Mouse (Mus musculus) limb, embryonic 13.5 days (tissue): ENCODE measurements around the gene Tnfrsf11a. TPM values are rescaled to one million over a fixed set of nuclear protein-coding genes. Genes with fewer than 3 reads are reported as not detected.

Experiments used
- ATAC-seq: fragments of 200-750 bp; cut with Nextera tagmentation; 2 replicates; pipeline ENCODE4 v1.8.0; 2017; ENCODE audit warnings: low read depth, moderate number of reproducible peaks, moderate TSS enrichment; ENCODE audit not compliant: low FRiP score
- H3K27ac ChIP-seq: fragments of 300-500 bp; sonication (generic); 2 replicates; pipeline ENCODE4 v1.5.1; 2015; ENCODE audit warnings: inconsistent platforms, mild to moderate bottlenecking, moderate library complexity
- H3K27me3 ChIP-seq: fragments of 300-500 bp; sonication (generic); 2 replicates; pipeline ENCODE4 v1.6.1; 2015; ENCODE audit warnings: mild to moderate bottlenecking, inconsistent platforms
- H3K36me3 ChIP-seq: fragments of 300-500 bp; sonication (generic); 2 replicates; pipeline ENCODE4 v1.6.1; 2015; ENCODE audit warnings: inconsistent platforms, mild to moderate bottlenecking, moderate library complexity
- H3K4me1 ChIP-seq: fragments of 300-500 bp; sonication (generic); 2 replicates; pipeline ENCODE4 v1.6.1; 2015; ENCODE audit warnings: inconsistent platforms
- H3K4me2 ChIP-seq: fragments of 300-500 bp; sonication (generic); replicated peaks from 2 replicates; pipeline ENCODE4 v1.6.1; 2015; ENCODE audit warnings: inconsistent platforms, mild to moderate bottlenecking, moderate library complexity
- H3K4me3 ChIP-seq: fragments of 300-500 bp; sonication (generic); 2 replicates; pipeline ENCODE4 v1.5.1; 2015; ENCODE audit warnings: moderate library complexity, mild to moderate bottlenecking, inconsistent platforms
- H3K9ac ChIP-seq: fragments of 300-500 bp; sonication (generic); 2 replicates; pipeline ENCODE4 v1.6.1; 2015; ENCODE audit warnings: mild to moderate bottlenecking, inconsistent platforms
- H3K9me3 ChIP-seq: fragments of 300-500 bp; sonication (generic); 2 replicates; pipeline ENCODE4 v1.6.1; 2016; ENCODE audit warnings: inconsistent platforms
- WGBS: fragments of 180-500 bp; shearing (Covaris S2); methylation state at CpG from one replicate; pipeline ENCODE4 v1.1.7; 2015; 5-methylcytosine and 5-hydroxymethylcytosine counted together
- polyA plus RNA-seq: library from polyadenylated mRNA; unstranded; fragments of >200 nt; fragmentation: Nextera tagmentation; extraction: Ambion mirVana; gene quantifications from 2 replicates; pipeline ENCODE4 v1.2.1, GENCODE M21; 2015

The Tnfrsf11a gene
- polyA plus RNA-seq, 1 experiment from 2014 or later: 0.98 TPM

DNA sequence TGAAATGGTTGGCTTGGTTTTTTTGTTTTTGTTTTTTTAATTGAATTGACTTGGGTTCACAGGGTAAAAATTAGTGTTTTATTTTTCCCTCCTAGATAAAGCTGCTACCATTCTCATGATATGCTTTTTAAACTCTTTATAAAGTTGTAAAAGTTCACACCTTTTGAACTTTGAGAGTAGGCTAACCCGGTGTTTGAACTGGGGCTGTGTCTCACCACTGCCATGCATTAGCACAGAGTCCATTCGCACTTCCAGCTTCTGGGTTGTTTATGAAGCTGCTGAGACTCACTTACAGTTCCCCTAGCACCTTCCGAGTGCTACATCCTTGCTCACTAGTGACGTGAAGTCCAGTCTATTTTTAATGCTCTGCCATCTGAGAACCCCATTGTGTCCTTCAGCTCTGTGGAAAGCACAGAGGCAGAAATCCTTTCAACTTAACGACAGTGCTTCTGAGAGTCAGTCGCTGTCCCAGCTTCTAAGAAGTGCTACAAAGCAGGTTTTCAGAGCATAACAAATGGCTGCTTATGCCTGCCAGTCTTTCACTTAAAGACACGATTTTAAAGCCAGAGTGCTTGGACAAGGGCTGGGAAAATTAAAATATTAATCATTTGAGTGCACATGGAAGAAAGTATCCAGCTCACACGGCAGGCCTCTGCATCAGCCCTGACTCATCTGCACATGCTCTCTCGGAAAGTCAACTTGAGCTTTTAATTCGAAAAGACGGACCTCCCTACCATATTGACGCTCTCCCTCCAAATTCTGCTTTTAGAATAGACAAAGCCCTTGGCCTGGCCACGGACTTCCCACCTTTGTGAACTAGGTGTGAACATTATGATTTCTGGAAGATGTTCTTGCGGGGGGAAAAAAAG lies 34.1 kb downstream of the Tnfrsf11a start:
- no peak for ATAC-seq
- peaks cover 28% of the 10 kb centered on the region for H3K4me1 ChIP-seq
- H3K4me3 ChIP-seq: no peak overlapping the region
- H3K9me3 ChIP-seq: no peaks in the 10 kb centered on the region
- no peak overlapping the region for H3K9ac ChIP-seq
- H3K27ac ChIP-seq: no peak overlapping the region
- H3K36me3 ChIP-seq: no peaks in the 10 kb centered on the region
- WGBS: 55% methylated on average over 14 of the region's 14 CpGs
- no peaks in the 10 kb centered on the region for H3K27me3 ChIP-seq
- H3K4me2 ChIP-seq: no peak overlapping the region

DNA sequence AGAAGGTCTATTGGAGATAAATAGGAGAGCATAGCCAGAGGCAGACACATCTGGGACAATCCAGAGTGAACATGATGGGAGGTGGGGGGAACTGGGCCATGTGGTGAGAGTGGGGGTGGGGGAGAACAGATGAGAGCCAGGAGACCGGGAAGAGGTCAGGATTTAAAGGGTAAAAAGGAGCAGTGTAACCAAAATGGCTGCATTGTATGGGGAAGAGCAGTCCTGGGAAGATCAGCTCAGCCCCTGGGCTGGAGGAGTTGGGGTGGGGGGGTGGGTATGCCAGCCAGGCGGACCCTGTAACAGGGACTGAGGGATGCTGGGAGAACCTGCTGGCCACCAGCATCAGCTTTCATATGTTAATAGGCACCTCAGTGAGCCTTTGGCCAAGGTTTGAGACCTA lies 34.8 kb downstream of the Tnfrsf11a start:
- WGBS: 59% methylated on average over 2 of the region's 2 CpGs
- H3K9me3 ChIP-seq: no peaks in the 10 kb centered on the region

DNA sequence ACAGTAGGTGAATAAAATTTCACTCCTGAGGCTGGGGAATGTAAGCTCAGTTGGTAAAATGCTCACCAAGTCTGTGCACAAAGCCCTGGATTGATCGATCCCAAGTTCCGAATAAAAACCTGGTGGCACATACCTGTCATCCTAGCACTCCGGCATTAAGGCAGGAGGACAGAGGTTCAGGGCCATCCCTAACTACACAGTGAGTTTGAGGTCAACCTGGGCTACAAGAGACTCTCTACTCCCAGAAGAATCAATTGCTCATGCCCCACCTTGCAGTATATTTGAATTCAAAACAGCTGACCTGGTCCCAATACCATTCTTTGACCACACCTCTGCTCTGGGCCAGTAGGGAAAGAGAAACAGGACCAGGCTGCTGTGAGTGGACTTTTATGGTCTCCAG lies 35.2 kb downstream of the Tnfrsf11a start:
- Histone ChIP-seq H3K27me3 (no peaks in the 10 kb centered on the region), H3K36me3 (no peaks in the 10 kb centered on the region), H3K9me3 (no peaks in the 10 kb centered on the region), H3K4me1 (peaks cover 31% of the 10 kb centered on the region), H3K27ac (no peak overlapping the region), H3K9ac (no peak overlapping the region), H3K4me2 (no peak overlapping the region), H3K4me3 (no peak overlapping the region)
- ATAC-seq: no peak
- 92% methylated on average over 3 of the region's 3 CpGs for WGBS

More for the DNA sequence above, 34.8 kb downstream of the Tnfrsf11a start:
- no peaks in the 10 kb centered on the region for H3K36me3 ChIP-seq
- no peaks in the 10 kb centered on the region for H3K27me3 ChIP-seq
- peaks cover 31% of the 10 kb centered on the region for H3K4me1 ChIP-seq
- no peak overlapping the region for H3K27ac ChIP-seq
- H3K4me3 ChIP-seq: no peak overlapping the region
- H3K4me2 ChIP-seq: no peak overlapping the region
- H3K9ac ChIP-seq: no peak overlapping the region
- no peak for ATAC-seq

DNA sequence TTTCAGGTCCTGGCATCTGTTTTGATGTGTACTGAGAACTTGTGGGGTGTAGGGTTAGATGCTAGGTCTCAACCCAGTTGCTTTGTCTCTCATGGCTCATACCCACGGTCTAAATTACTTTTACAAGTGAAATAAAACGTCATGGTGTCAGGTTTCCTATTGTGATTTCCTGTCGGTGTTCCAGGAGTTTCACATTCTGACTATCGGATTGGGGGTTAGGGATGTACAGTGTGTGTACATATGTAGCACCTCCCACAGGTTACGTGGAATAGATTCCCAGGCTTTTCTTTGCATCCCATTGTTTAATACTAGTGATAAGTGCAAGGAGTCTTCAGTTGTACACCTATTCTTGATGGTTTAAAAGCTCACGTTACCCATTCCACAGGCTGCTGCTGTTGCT lies 38.5 kb downstream of the Tnfrsf11a start:
- Histone ChIP-seq H3K27ac (no peak overlapping the region), H3K9me3 (no peaks in the 10 kb centered on the region), H3K36me3 (no peaks in the 10 kb centered on the region), H3K4me1 (peaks cover 20% of the 10 kb centered on the region), H3K27me3 (no peaks in the 10 kb centered on the region), H3K9ac (no peak overlapping the region), H3K4me2 (peak overlapping the region; percentile 19; the same call in 1 of the 2 replicates), H3K4me3 (no peak overlapping the region)
- ATAC-seq: peak; percentile 64; the same call in 1 of the 2 replicates
- 19% methylated on average over 6 of the region's 6 CpGs for WGBS

DNA sequence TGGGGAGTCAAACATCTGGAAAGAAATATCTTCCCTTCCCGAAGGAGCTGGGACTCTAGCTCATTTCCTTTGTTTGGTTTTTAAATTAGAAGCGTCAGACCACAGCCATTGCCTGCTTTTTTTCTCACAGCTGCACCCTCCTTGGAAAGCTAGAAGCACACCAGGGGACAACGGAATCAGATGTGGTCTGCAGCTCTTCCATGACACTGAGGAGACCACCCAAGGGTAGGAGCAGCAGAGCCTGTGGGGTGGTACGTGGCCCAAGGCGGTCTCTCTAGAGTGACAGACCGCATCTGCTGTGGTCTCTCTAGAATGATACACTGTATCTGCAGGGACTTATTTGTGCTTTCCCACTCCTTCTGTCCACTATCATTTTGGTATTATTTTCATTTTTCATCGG lies 39.2 kb downstream of the Tnfrsf11a start:
- no peaks in the 10 kb centered on the region for H3K36me3 ChIP-seq
- ATAC-seq: no peak
- H3K27me3 ChIP-seq: no peaks in the 10 kb centered on the region
- no peak overlapping the region for H3K27ac ChIP-seq
- no peaks in the 10 kb centered on the region for H3K9me3 ChIP-seq
- H3K4me3 ChIP-seq: no peak overlapping the region
- H3K9ac ChIP-seq: no peak overlapping the region
- peaks cover 16% of the 10 kb centered on the region for H3K4me1 ChIP-seq
- no peak overlapping the region for H3K4me2 ChIP-seq
- 57% methylated on average over 7 of the region's 7 CpGs for WGBS

DNA sequence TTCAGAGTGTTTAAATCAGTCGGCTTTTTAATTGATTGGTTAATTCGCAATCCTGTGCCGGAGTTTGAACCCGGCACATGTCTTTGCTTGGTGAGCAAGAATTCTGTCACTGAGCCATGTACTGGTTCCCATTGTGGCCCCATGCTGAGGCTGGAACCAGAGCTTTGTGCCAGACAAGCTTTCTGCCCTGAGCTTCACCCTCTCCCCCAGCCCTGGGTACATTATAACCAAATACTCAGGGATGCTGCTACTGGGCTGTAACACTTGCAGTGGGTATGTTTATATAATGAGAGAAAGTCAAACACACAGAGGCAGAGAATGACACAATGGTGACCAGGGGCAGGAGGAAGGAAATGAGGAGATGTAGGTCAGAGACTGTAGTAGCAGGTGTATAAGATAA lies 43.8 kb downstream of the Tnfrsf11a start:
- Histone ChIP-seq H3K9me3 (no peaks in the 10 kb centered on the region), H3K27ac (no peak overlapping the region), H3K4me2 (no peak overlapping the region), H3K27me3 (no peaks in the 10 kb centered on the region), H3K4me1 (peaks cover 4% of the 10 kb centered on the region), H3K4me3 (no peak overlapping the region), H3K9ac (no peak overlapping the region), H3K36me3 (no peaks in the 10 kb centered on the region)
- 97% methylated on average over 4 of the region's 4 CpGs for WGBS
- no peak for ATAC-seq

DNA sequence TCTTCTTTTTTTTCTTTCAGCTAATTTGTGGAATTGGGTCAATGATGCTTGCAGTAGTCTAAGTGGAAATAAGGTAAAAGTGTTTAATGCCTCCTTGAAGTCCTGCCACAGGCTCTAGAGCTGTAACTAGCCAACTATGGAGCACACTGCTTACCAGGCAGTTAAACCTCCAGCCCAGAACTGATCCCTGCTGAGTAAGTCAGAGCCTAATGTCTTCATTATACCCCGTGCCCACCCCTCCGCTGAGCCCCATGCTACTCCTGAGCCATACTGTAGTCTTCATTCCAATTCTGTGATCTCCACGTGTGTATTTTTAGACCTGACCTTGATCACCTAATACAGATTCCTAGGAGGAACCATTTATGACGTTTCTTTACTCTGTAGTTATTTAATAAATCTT lies 44.5 kb downstream of the Tnfrsf11a start:
- no peak overlapping the region for H3K4me3 ChIP-seq
- H3K9me3 ChIP-seq: no peaks in the 10 kb centered on the region
- 76% methylated on average over 4 of the region's 4 CpGs for WGBS
- no peaks in the 10 kb centered on the region for H3K4me1 ChIP-seq
- no peak for ATAC-seq
- no peak overlapping the region for H3K9ac ChIP-seq
- H3K4me2 ChIP-seq: no peak overlapping the region
- H3K27me3 ChIP-seq: no peaks in the 10 kb centered on the region
- no peak overlapping the region for H3K27ac ChIP-seq
- no peaks in the 10 kb centered on the region for H3K36me3 ChIP-seq

DNA sequence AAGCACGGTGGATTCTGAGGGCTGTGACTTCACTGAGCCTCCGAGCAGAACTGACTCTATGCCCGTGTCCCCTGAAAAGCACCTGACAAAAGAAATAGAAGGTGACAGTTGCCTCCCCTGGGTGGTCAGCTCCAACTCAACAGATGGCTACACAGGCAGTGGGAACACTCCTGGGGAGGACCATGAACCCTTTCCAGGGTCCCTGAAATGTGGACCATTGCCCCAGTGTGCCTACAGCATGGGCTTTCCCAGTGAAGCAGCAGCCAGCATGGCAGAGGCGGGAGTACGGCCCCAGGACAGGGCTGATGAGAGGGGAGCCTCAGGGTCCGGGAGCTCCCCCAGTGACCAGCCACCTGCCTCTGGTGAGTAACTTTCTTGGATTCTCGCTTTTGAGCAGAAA lies 46.9 kb downstream of the Tnfrsf11a start:
- H3K4me2 ChIP-seq: no peak overlapping the region
- 83% methylated on average over 7 of the region's 7 CpGs for WGBS
- no peak overlapping the region for H3K27ac ChIP-seq
- no peak overlapping the region for H3K9ac ChIP-seq
- H3K27me3 ChIP-seq: no peaks in the 10 kb centered on the region
- no peak overlapping the region for H3K4me3 ChIP-seq
- ATAC-seq: no peak
- no peaks in the 10 kb centered on the region for H3K36me3 ChIP-seq
- H3K9me3 ChIP-seq: no peaks in the 10 kb centered on the region
- H3K4me1 ChIP-seq: no peaks in the 10 kb centered on the region

DNA sequence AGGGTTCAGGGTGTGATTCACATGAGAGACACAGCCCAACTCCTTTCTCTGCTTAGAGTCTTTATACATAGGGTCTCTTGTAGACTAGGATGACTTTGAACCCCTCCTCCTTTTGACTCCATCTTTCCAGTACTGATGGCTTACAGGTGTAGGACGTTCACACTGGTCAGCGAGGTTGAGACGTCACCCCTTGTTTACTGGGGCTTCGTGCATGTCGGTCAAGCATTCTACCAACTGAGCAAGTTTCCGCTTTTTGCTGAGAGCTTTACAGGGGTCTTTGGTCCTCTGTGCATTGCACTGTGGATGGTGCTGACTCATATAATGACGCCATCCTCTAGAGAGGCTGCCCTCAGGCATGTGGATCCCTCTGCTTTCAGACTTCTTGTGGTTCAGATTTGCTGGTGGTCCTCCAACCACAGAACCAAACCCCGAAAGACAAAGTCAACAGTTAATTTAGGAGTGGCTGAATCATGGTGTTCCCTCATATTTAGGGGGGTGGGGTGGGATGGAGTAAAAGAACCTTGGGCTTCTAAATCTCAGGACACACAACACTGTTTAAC lies 47.3 kb downstream of the Tnfrsf11a start:
- Histone ChIP-seq H3K36me3 (no peaks in the 10 kb centered on the region), H3K4me1 (no peaks in the 10 kb centered on the region), H3K4me3 (no peak overlapping the region), H3K4me2 (no peak overlapping the region), H3K9ac (no peak overlapping the region), H3K27me3 (no peaks in the 10 kb centered on the region), H3K27ac (no peak overlapping the region), H3K9me3 (no peaks in the 10 kb centered on the region)
- WGBS: 86% methylated on average over 8 of the region's 8 CpGs
- ATAC-seq: no peak; the same call in 1 of the 2 replicates

DNA sequence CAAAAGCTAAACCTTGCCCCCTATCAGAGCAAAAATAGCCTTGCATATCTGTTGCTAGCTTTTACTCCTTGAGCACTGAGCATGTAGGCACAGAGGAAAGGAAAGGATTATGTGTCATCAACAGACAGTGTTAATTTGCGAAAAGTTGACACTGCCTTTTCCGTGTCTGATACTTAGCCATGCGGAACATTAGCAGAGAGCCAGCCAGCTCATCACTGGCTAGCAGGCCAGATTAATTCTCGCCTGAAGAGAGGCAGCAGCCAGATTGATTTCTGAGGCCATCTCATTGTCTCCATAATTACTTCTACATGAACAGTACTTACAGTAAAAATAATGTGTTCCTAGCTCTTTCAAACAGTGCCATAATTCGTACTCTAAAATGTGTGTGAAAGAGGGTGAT lies 48.7 kb downstream of the Tnfrsf11a start:
- Histone ChIP-seq H3K4me1 (no peaks in the 10 kb centered on the region), H3K4me2 (no peak overlapping the region), H3K9ac (no peak overlapping the region), H3K36me3 (no peaks in the 10 kb centered on the region), H3K9me3 (no peaks in the 10 kb centered on the region), H3K4me3 (no peak overlapping the region), H3K27ac (no peak overlapping the region), H3K27me3 (no peaks in the 10 kb centered on the region)
- ATAC-seq: no peak
- WGBS: 87% methylated on average over 5 of the region's 5 CpGs

DNA sequence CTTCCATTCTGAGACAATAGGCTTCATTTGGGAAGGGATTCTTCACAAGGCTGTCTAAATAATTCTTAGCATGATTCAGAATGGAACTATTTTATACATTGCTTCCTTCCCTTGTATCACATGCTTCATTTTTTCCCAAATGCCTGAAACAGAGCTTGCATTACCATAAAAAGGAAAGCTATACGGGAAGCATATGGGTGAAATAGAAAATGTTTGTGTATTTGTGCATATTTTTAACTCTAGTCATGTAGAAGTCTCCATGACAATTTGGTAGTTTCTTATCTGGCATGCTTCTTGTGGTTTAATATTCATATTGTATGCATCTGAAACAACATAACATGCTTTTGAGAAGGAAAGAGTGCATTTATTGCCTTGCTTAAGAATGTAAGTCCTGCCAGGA lies 52.3 kb downstream of the Tnfrsf11a start:
- Histone ChIP-seq H3K36me3 (no peaks in the 10 kb centered on the region), H3K27ac (no peak overlapping the region), H3K4me1 (no peaks in the 10 kb centered on the region), H3K27me3 (no peaks in the 10 kb centered on the region), H3K4me3 (no peak overlapping the region), H3K9ac (no peak overlapping the region), H3K4me2 (no peak overlapping the region), H3K9me3 (no peaks in the 10 kb centered on the region)
- 86% methylated on average over 1 of the region's 1 CpGs for WGBS
- no peak for ATAC-seq

DNA sequence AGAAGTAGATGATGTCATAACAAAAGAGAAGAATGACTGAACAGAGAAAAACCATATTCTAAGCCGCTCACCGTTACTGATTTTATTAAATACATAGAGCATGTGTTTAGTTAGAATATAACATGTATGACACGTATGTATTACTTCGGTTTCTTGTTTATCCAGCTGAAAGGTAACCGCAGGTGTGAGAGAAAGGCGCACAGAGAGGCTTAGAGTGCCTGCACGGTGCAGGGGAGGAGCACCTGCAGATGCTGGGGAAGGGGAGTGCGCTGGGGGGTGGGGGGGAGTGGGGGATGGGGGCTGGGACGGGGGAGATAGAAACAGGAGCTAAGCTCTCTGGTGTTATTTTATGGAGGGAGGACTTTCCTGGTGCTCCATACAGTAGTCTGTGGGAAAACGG lies 62.4 kb downstream of the Tnfrsf11a start:
- peaks cover 17% of the 10 kb centered on the region for H3K4me1 ChIP-seq
- H3K27me3 ChIP-seq: peaks cover 37% of the 10 kb centered on the region
- no peaks in the 10 kb centered on the region for H3K9me3 ChIP-seq
- H3K27ac ChIP-seq: no peak overlapping the region
- ATAC-seq: no peak
- H3K36me3 ChIP-seq: no peaks in the 10 kb centered on the region
- H3K4me3 ChIP-seq: peak overlapping the region; percentile 13; the same call in 1 of the 2 replicates
- H3K4me2 ChIP-seq: peak overlapping the region; percentile 57
- no peak overlapping the region for H3K9ac ChIP-seq
- 16% methylated on average over 10 of the region's 10 CpGs for WGBS
